Mouse (Mus musculus) kidney, postnatal 25 days (tissue): Measurements from ENCODE around the gene Plcd4.
A peak's percentile ranks its signal among the peaks of the same experiment; 100 is the strongest.

Experiments
- DNase-seq, 2 experiments: peaks; one replicate each; pipeline ENCODE4 v3.0.0; 2021; ENCODE audit warnings: mixed read lengths in 2 of 2

Gene Plcd4

GRCm38 (mm10) chr1:74600501-74601266 is 58.0 kb downstream of the Plcd4 start:
- peak in 1 of 2 experiments; percentile 7 for DNase-seq

- DNase-seq, result peak; percentile 89 to 92
These were observed 58.7 kb downstream of the Plcd4 start, which contains the start of the genes Rnf25 and Stk36 for GRCm38 (mm10) chr1:74601267-74601962. Gene Rnf25, minus strand, starts transcription at chr1:74601397. Gene Stk36, plus strand, starts transcription at chr1:74601445.
